Mouse (Mus musculus) thymus, postnatal 0 days (tissue): Measurements from ENCODE around the gene Shisal2b. TPM values are rescaled to one million over a fixed set of nuclear protein-coding genes. Genes with fewer than 3 reads are reported as not detected.

Experiments
- DNase-seq: peaks from one replicate; pipeline ENCODE4 v3.0.0-alpha.2; 2015; ENCODE audit warnings: low spot score
- polyA plus RNA-seq: library from polyadenylated mRNA; unstranded; fragments of >200 nt; fragmentation: Nextera tagmentation; extraction: Ambion mirVana; gene quantifications from 2 replicates; pipeline ENCODE4 v1.2.1, GENCODE M21; 2015

Shisal2b gene
- polyA plus RNA-seq, 1 experiment from 2014 or later = 0.56 TPM

- peak; percentile 89 for DNase-seq
Measured at GRCm38 (mm10) chr13:104816635-104817571, 46.8 kb downstream of the Shisal2b start, which contains the start of gene Cwc27. TSS of gene Cwc27 (minus strand) at chr13:104817142.

GRCm38 (mm10) chr13:104816270-104816634, 47.4 kb downstream of the Shisal2b start:
- peak; percentile 65 for DNase-seq

DNA sequence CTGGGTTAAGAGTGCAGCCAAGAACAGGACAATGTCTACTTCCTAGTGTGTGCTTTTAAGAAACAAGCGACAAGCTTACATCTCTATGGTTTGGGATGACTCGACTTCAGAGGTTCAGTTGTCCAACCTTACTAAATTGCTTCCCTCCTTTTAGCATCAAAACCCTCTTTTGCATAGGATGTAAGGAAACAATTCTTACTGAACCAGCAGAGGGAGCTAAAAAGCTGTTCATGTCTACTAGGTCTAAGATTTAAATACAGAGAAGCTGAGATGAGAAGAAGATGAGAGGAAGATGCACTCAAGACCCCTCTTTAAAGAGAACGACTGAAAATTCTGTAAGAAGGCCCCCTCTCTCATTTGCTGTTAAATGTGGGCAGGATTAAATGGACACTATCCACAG, 58.0 kb downstream of the Shisal2b start:
- peak; percentile 71 for DNase-seq

GRCm38 (mm10) chr13:104799566-104800182, 64.0 kb downstream of the Shisal2b start:
- no peak for DNase-seq

- DNase-seq = no peak
Measured at GRCm38 (mm10) chr13:104799067-104799466, 64.6 kb downstream of the Shisal2b start.

Other genes starting within 250 kb of the Shisal2b start
- gene Srek1ip1, start 71.4 kb downstream of the Shisal2b start, polyA plus RNA-seq = 24.6 and 24.9 TPM in 2 replicates
- gene Cwc27, start 46.8 kb downstream of the Shisal2b start, polyA plus RNA-seq = 21.2 and 24.3 TPM in 2 replicates
- 0.22 and 0.29 TPM in 2 replicates for gene Rgs7bp, start 191.0 kb upstream of the Shisal2b start, polyA plus RNA-seq
- gene 4933425L06Rik, start 218.2 kb upstream of the Shisal2b start, polyA plus RNA-seq = not detected in 2 replicates